Mouse (Mus musculus) neural tube, embryonic 14.5 days (tissue): ENCODE data around the gene Dpy19l1. TPM values are rescaled to one million over a fixed set of nuclear protein-coding genes. Genes with fewer than 3 reads are reported as not detected.

ENCODE experiments used
- ATAC-seq: fragments of 200-750 bp; cut with Nextera tagmentation; 2 replicates; pipeline ENCODE4 v1.8.0; 2017; ENCODE audit warnings: low read depth, mild to moderate bottlenecking, moderate TSS enrichment, moderate library complexity
- H3K27ac ChIP-seq: fragments of 300-500 bp; sonication (generic); 2 replicates; pipeline ENCODE4 v1.5.1; 2014; ENCODE audit warnings: low read depth, mild to moderate bottlenecking, control low read depth, low read length, moderate library complexity, mixed read lengths
- H3K27me3 ChIP-seq: fragments of 300-500 bp; sonication (generic); 2 replicates; pipeline ENCODE4 v1.6.1; 2014; ENCODE audit warnings: low read length; ENCODE audit not compliant: control insufficient read depth, insufficient read depth
- H3K36me3 ChIP-seq: fragments of 300-500 bp; sonication (generic); 2 replicates; pipeline ENCODE4 v1.6.1; 2014; ENCODE audit warnings: low read length, mixed read lengths; ENCODE audit not compliant: control insufficient read depth, insufficient read depth
- H3K4me1 ChIP-seq: fragments of 300-500 bp; sonication (generic); 2 replicates; pipeline ENCODE4 v1.6.1; 2014; ENCODE audit warnings: low read length; ENCODE audit not compliant: control insufficient read depth, insufficient read depth
- H3K4me2 ChIP-seq: fragments of 300-500 bp; sonication (generic); 2 replicates; pipeline ENCODE4 v1.6.1; 2014; ENCODE audit warnings: mild to moderate bottlenecking, low read depth, low read length, control low read depth
- H3K4me3 ChIP-seq: fragments of 300-500 bp; sonication (generic); 2 replicates; pipeline ENCODE4 v1.5.1; 2014; ENCODE audit warnings: low read depth, low read length, control low read depth, mixed read lengths
- H3K9ac ChIP-seq: fragments of 300-500 bp; sonication (generic); replicated peaks from 2 replicates; pipeline ENCODE4 v1.6.1; 2014; ENCODE audit warnings: low read depth, mild to moderate bottlenecking, control low read depth, low read length, mixed read lengths
- H3K9me3 ChIP-seq: fragments of 300-500 bp; sonication (generic); 2 replicates; pipeline ENCODE4 v1.6.1; 2016; ENCODE audit warnings: low read length; ENCODE audit not compliant: control insufficient read depth
- whole genome bisulfite sequencing: fragments of 180-500 bp; shearing (Covaris S2); extraction: QIAGEN DNeasy Blood & Tissue Kit; methylation state at CpG from one replicate; pipeline ENCODE4 v1.1.7; 2014; 5-methylcytosine and 5-hydroxymethylcytosine counted together
- polyA plus RNA-seq: library from polyadenylated mRNA; unstranded; fragments of >200 nt; fragmentation: Nextera tagmentation; extraction: Ambion mirVana; gene quantifications from 2 replicates; pipeline ENCODE4 v1.2.1, GENCODE M21; 2014

Gene Dpy19l1
- polyA plus RNA-seq, 1 experiment from 2014 or later = 12.7 TPM

DNA sequence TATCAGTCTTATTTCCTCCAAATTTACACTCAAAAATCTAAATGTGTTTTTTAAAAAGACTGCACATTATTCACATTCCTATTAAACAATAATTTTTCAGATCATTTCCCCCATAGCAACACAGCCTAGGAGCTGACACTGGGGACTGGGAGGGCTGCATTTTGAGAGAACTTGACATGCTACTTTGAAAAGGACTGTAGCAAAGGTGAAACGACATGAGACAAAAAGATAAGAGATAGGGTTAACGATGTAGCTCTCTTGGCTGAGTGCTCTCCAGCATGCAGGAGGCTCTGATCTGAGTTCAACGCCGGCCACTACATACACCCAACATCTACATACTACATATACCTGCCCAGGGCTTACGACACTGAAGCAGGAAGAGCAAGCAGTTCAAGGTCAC lies 20.6 kb downstream of the Dpy19l1 start:
- Histone ChIP-seq H3K36me3 (no peaks in the 10 kb centered on the region), H3K4me1 (no peaks in the 10 kb centered on the region), H3K9me3 (no peaks in the 10 kb centered on the region), H3K9ac (no peak overlapping the region), H3K4me3 (no peak overlapping the region), H3K4me2 (no peak overlapping the region), H3K27ac (no peak overlapping the region), H3K27me3 (no peaks in the 10 kb centered on the region)
- 92% methylated on average over 5 of the region's 5 CpGs for WGBS
- no peak for ATAC-seq

- 91% methylated on average over 2 of the region's 2 CpGs for WGBS
- H3K4me1 ChIP-seq = no peaks in the 10 kb centered on the region
- H3K9ac ChIP-seq = no peak overlapping the region
- no peaks in the 10 kb centered on the region for H3K36me3 ChIP-seq
- no peak overlapping the region for H3K4me3 ChIP-seq
- H3K4me2 ChIP-seq = no peak overlapping the region
- no peak overlapping the region for H3K27ac ChIP-seq
- H3K9me3 ChIP-seq = no peaks in the 10 kb centered on the region
- no peak for ATAC-seq
- no peaks in the 10 kb centered on the region for H3K27me3 ChIP-seq
Observed at GRCm38 (mm10) chr9:24477251-24477650, 25.7 kb downstream of the Dpy19l1 start.

DNA sequence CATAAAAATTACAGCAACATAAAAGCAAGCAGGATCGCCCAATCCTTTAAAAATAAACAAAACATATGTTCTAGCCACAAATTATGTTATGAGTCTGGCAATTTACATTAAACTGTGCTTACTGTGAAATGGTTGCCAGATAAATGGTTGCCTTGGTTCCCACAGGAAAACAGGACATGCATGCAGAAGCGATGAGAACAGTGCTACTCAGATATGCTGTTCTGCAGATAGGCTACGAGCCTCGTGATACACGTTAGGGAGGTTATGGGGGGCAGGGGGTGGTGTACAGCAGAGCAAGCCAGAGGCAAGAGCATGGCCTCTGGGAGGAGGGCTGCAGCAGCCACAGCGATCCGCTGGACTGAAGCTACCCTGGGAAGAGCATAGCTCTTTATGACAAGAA lies 29.1 kb downstream of the Dpy19l1 start:
- Histone ChIP-seq H3K9me3 (no peaks in the 10 kb centered on the region), H3K36me3 (no peaks in the 10 kb centered on the region), H3K4me2 (no peak overlapping the region), H3K27me3 (no peaks in the 10 kb centered on the region), H3K9ac (no peak overlapping the region), H3K4me1 (no peaks in the 10 kb centered on the region), H3K4me3 (no peak overlapping the region), H3K27ac (no peak overlapping the region)
- 72% methylated on average over 7 of the region's 7 CpGs for WGBS
- ATAC-seq = no peak

DNA sequence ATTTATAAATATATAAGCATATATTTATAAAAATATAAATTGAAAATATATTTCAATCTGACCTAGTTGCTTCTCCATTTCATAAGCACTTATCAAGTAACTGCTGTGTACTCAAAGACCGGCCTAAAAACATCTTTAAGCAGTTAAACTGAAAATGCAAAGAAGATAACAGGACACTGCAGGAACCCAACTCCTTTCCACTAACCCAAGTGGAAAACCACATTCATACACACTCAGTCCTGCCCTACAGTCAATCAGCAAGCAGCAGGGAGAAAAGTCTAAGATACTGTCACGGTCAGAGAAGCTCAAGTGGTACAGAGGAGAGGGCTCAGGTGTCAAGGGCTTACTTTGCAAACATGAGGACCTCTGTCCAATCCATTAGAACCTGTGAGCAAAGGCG lies 30.4 kb downstream of the Dpy19l1 start:
- 90% methylated on average over 3 of the region's 3 CpGs for WGBS
- no peak overlapping the region for H3K27ac ChIP-seq
- ATAC-seq = no peak
- no peak overlapping the region for H3K4me3 ChIP-seq
- H3K9me3 ChIP-seq = no peaks in the 10 kb centered on the region
- H3K27me3 ChIP-seq = no peaks in the 10 kb centered on the region
- H3K4me1 ChIP-seq = no peaks in the 10 kb centered on the region
- no peak overlapping the region for H3K9ac ChIP-seq
- no peak overlapping the region for H3K4me2 ChIP-seq
- no peaks in the 10 kb centered on the region for H3K36me3 ChIP-seq

DNA sequence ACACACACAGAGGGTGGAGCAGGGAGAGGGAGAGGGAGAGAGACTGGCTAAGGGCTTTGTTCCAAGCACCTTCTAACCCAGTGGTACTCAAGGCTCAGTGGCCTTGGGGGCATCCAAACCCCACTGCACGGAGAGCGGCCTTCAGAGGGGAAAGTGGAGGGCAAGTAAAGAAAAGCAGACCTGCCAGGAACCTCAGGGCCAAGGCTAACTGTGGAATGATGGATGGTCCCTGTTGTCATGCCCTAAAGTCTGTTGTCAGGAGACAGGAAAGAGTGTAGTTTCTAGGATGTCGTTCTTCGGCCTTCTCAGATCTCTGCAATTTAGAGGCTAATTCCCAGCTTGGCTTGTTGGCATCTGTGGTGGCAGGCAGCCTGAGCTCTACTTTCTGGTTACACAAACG lies 32.8 kb downstream of the Dpy19l1 start:
- H3K4me3 ChIP-seq = no peak overlapping the region
- WGBS = 71% methylated on average over 5 of the region's 5 CpGs
- no peak for ATAC-seq
- H3K4me2 ChIP-seq = no peak overlapping the region
- no peak overlapping the region for H3K27ac ChIP-seq
- no peaks in the 10 kb centered on the region for H3K4me1 ChIP-seq
- no peaks in the 10 kb centered on the region for H3K27me3 ChIP-seq
- no peak overlapping the region for H3K9ac ChIP-seq
- H3K36me3 ChIP-seq = no peaks in the 10 kb centered on the region
- H3K9me3 ChIP-seq = no peaks in the 10 kb centered on the region

- Histone ChIP-seq H3K27me3 (no peaks in the 10 kb centered on the region), H3K36me3 (no peaks in the 10 kb centered on the region), H3K9ac (no peak overlapping the region), H3K27ac (no peak overlapping the region), H3K4me3 (no peak overlapping the region), H3K4me1 (no peaks in the 10 kb centered on the region), H3K4me2 (no peak overlapping the region), H3K9me3 (no peaks in the 10 kb centered on the region)
- WGBS = 96% methylated on average over 5 of the region's 5 CpGs
- no peak for ATAC-seq
Observed at GRCm38 (mm10) chr9:24467186-24467585, 35.8 kb downstream of the Dpy19l1 start.

DNA sequence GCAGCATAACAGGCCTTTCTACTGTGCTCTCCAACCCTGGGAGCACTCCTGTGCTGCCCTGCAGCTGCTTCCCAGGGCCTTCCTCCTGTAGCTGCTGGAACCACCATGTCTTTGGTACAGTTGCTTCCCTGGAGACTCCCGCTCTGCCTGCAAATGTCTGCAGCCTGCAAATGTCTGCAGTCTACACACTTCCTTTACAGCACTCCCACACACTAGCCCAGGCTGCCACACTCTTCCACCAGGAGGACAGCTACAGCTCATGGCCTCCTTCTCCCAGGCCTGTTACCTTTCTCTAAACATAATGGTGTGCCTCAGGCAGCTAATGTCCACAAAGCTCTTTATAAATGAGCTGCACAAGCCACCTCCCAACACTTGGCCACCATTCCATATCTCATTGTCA lies 36.3 kb downstream of the Dpy19l1 start:
- no peak for ATAC-seq
- H3K9me3 ChIP-seq = no peaks in the 10 kb centered on the region
- H3K4me1 ChIP-seq = no peaks in the 10 kb centered on the region
- H3K27me3 ChIP-seq = no peaks in the 10 kb centered on the region
- 95% methylated on average over 1 of the region's 1 CpGs for whole genome bisulfite sequencing
- H3K4me2 ChIP-seq = no peak overlapping the region
- H3K36me3 ChIP-seq = no peaks in the 10 kb centered on the region
- H3K27ac ChIP-seq = no peak overlapping the region
- no peak overlapping the region for H3K9ac ChIP-seq
- no peak overlapping the region for H3K4me3 ChIP-seq

DNA sequence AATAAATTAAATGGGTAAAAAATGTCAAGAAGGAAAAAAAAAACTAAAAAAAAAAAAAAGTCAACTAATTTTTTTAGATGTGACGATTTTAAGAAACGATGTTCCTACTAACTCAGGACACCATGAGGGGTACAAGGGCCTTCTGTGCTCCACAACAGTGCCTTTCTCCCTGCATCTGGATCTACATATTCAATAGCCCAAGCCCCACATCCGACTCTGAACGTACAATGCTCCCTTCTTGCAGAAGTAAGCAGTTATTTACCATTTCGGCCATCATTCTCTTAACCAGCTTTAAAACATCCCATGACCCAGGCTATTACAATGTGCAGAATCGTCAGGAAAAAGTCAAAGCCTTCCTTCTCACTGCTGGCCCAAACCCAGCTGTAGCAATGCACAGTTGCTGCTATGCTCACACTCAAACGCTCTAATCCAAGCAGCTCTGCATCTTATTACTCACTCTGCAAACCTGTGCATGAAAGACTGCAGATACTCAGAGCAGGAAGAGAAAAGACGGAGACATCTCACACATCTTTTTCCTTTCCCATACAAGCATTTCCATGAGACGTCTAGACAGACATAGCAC lies 41.5 kb downstream of the Dpy19l1 start:
- Histone ChIP-seq H3K4me2 (no peak overlapping the region), H3K9ac (no peak overlapping the region), H3K27ac (no peak overlapping the region), H3K27me3 (no peaks in the 10 kb centered on the region), H3K36me3 (no peaks in the 10 kb centered on the region), H3K4me1 (no peaks in the 10 kb centered on the region), H3K4me3 (no peak overlapping the region), H3K9me3 (no peaks in the 10 kb centered on the region)
- ATAC-seq = no peak
- 72% methylated on average over 9 of the region's 9 CpGs for WGBS

- ATAC-seq = no peak
- no peak overlapping the region for H3K4me3 ChIP-seq
- no peaks in the 10 kb centered on the region for H3K36me3 ChIP-seq
- no peak overlapping the region for H3K27ac ChIP-seq
- H3K9me3 ChIP-seq = no peaks in the 10 kb centered on the region
- H3K27me3 ChIP-seq = no peaks in the 10 kb centered on the region
- no peak overlapping the region for H3K9ac ChIP-seq
- 91% methylated on average over 12 of the region's 12 CpGs for WGBS
- no peak overlapping the region for H3K4me2 ChIP-seq
- no peaks in the 10 kb centered on the region for H3K4me1 ChIP-seq
Observed at GRCm38 (mm10) chr9:24453833-24454232, 49.1 kb downstream of the Dpy19l1 start.
